Mouse (Mus musculus) thymus, adult 2 months (tissue): ENCODE results near the gene Ccdc22.

Source experiments
- CTCF ChIP-seq: fragments of 200-500 bp; IDR thresholded peaks from 2 replicates; pipeline ENCODE4 v1.5.1; 2012; ENCODE audit warnings: mild to moderate bottlenecking, control low read depth, low read length, moderate library complexity, borderline replicate concordance; ENCODE audit not compliant: control insufficient read depth, poor library complexity, insufficient read depth; ENCODE audit errors: extremely low read depth
- POLR2A ChIP-seq: fragments of 200-500 bp; IDR thresholded peaks from 2 replicates; pipeline ENCODE4 v1.6.1; 2012; ENCODE audit warnings: mild to moderate bottlenecking, low read length, control low read depth, moderate library complexity; ENCODE audit not compliant: control insufficient read depth, poor library complexity, insufficient read depth; ENCODE audit errors: extremely low read depth

DNA sequence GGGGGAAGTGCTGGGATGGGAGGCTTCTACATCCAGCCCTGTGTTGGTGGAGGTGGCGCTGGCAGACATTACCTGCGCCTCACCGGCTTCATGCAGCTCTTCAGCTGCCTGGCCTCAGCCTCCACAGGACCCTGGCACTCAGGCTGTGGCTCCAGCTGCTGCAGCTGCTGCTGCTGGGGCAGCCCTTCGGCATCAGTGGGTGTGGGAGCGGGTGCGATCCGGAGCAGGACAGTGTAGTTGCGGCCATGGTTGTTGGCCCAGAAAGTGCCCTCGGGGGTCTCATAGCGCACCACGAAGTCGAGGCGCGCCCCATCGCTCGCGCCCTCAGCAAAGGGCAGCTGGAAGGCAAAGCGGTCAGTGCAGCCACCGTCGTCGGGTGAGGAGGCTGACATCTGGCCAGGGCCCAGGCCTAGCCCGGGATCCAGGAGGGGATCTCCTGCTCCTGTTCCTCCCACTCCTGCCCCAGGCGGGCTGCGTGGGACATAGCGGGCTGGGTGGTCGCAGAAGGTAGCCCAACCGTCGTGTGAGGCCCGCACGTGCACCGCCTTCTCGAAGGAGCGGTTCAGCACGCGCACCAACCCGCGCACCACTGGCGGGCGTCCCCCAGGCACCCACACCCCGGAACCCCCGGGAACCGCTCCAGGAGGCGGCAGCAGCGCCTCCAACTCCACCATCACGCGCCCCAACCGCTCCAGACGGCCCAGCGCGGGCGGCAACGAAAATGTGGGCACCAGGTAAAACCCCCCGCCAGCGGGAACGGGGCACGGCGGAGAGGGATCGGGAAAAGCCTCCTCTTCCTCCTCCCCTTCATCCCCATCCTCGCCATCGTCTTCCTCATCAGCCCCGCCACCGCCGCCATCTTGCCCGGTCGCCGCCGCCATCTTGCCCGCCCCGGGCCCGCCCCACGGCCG lies 31.9 kb downstream of the Ccdc22 start, which contains the start of gene Foxp3:
- no peak for TF ChIP-seq CTCF
- no peak for TF ChIP-seq POLR2A
